Mouse (Mus musculus) E14TG2a.4 (cell line): ENCODE measurements around the gene AU022252.

Experiments used
- CTCF ChIP-seq: conservative IDR thresholded peaks from 2 replicates; pipeline ENCODE4 v1.5.1; 2014; ENCODE audit warnings: low read length
- NANOG ChIP-seq: IDR thresholded peaks from 2 replicates; pipeline ENCODE4 v1.6.1; 2014; ENCODE audit warnings: borderline replicate concordance, low read length, mixed read lengths
- POU5F1 ChIP-seq: IDR thresholded peaks from 2 replicates; pipeline ENCODE4 v1.6.1; 2014; ENCODE audit warnings: low read length, borderline replicate concordance

DNA sequence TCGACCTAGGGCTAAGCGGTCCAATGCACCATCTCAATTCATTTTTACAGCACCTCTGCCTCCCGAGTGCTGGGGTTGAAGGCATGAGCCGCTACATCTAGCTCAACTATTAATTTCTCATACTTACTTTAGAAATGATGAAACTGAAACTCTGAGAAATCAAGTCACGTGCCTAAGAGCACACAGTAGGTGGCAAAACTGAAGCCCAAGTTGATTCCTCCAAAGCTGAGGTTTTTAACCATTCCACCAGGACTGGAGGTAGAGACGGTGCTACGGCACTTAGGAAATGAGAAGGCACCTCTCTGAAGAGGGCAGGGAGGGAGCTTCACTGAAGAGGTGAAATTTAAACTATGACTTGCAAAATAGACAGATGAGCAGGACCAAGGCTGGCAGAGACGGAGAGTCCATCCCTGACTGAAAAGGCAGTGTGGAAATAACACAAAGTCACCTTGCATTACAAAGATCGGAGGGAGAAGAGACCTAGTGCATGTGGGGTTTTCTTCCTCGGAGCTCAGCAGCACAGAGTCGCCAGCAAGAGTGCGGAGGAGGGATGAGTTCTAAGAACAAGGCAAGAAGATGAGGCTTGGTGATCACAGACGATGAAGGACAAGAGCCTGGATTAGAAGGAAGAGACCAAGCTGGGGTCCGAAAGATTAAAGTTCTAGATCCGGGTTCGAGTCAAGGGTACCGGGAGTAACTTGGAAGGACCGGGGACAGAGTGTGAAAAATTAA lies 59.4 kb downstream of the AU022252 start:
- TF ChIP-seq CTCF (no peak), POU5F1 (no peak), NANOG (no peak)
